Mouse (Mus musculus) cerebellum, adult (tissue): ENCODE measurements around the gene Vsx1.

Experiments used
- ATAC-seq: cut with Nextera tagmentation; 2 replicates; pipeline ENCODE4 v1.9.2; 2017; ENCODE audit warnings: mild to moderate bottlenecking, moderate library complexity, mixed read lengths; ENCODE audit not compliant: insufficient number of reproducible peaks, low FRiP score, low TSS enrichment

The Vsx1 gene

GRCm38 (mm10) chr2:150667820-150668766 lies 21.1 kb downstream of the Vsx1 start, which contains the start of gene Acss1:
TSS of gene Acss1 (minus strand) at chr2:150668500.
- ATAC-seq = no peak

GRCm38 (mm10) chr2:150667065-150667819 lies 21.9 kb downstream of the Vsx1 start:
- no peak for ATAC-seq

- ATAC-seq = no peak
Observed at GRCm38 (mm10) chr2:150666723-150667064, 22.5 kb downstream of the Vsx1 start.

GRCm38 (mm10) chr2:150665534-150666451 lies 23.4 kb downstream of the Vsx1 start:
- ATAC-seq = no peak

GRCm38 (mm10) chr2:150665006-150665405 lies 24.2 kb downstream of the Vsx1 start:
- no peak for ATAC-seq

- ATAC-seq = no peak
Observed at GRCm38 (mm10) chr2:150664152-150664920, 24.8 kb downstream of the Vsx1 start.

GRCm38 (mm10) chr2:150663255-150663654 lies 25.9 kb downstream of the Vsx1 start:
- no peak for ATAC-seq

GRCm38 (mm10) chr2:150662007-150662406 lies 27.2 kb downstream of the Vsx1 start:
- no peak for ATAC-seq

- ATAC-seq = no peak
Observed at GRCm38 (mm10) chr2:150660668-150661451, 28.3 kb downstream of the Vsx1 start.

GRCm38 (mm10) chr2:150660049-150660448 lies 29.1 kb downstream of the Vsx1 start:
- no peak for ATAC-seq

- ATAC-seq = no peak
Observed at GRCm38 (mm10) chr2:150656975-150657768, 32.0 kb downstream of the Vsx1 start.

GRCm38 (mm10) chr2:150656112-150656511 lies 33.0 kb downstream of the Vsx1 start:
- no peak for ATAC-seq

- no peak for ATAC-seq
Observed at GRCm38 (mm10) chr2:150655290-150655689, 33.9 kb downstream of the Vsx1 start.

- no peak for ATAC-seq
Observed at GRCm38 (mm10) chr2:150654814-150655213, 34.3 kb downstream of the Vsx1 start.

GRCm38 (mm10) chr2:150651366-150651765 lies 37.8 kb downstream of the Vsx1 start:
- ATAC-seq = no peak

- ATAC-seq = no peak
Observed at GRCm38 (mm10) chr2:150650511-150651074, 38.6 kb downstream of the Vsx1 start.

- ATAC-seq = no peak
Observed at GRCm38 (mm10) chr2:150648300-150648895, 40.8 kb downstream of the Vsx1 start.
